Mouse (Mus musculus): Measurements from ENCODE around the gene Cutal.

Cutal gene

GRCm38 (mm10) chr2:34914823-34915082 is 40.6 kb downstream of the Cutal start:
- no peak for DNase-seq (ENCODE audit: low spot score)

- peak; percentile 10 for DNase-seq (ENCODE audit: low spot score)
Measured at GRCm38 (mm10) chr2:34915103-34915502, 40.9 kb downstream of the Cutal start.

GRCm38 (mm10) chr2:34920144-34920543 is 45.9 kb downstream of the Cutal start:
- DNase-seq (ENCODE audit: low spot score), result no peak

- DNase-seq (ENCODE audit: low spot score), result no peak
Measured at GRCm38 (mm10) chr2:34922729-34923128, 48.5 kb downstream of the Cutal start.

GRCm38 (mm10) chr2:34927320-34927719 is 53.1 kb downstream of the Cutal start:
- DNase-seq (ENCODE audit: low spot score), result no peak

- no peak for DNase-seq (ENCODE audit: low spot score)
Measured at GRCm38 (mm10) chr2:34937460-34937859, 63.3 kb downstream of the Cutal start.

- no peak for DNase-seq (ENCODE audit: low spot score)
Measured at GRCm38 (mm10) chr2:34938269-34939208, 64.3 kb downstream of the Cutal start.

- DNase-seq (ENCODE audit: low spot score), result no peak
Measured at GRCm38 (mm10) chr2:34940246-34940645, 66.0 kb downstream of the Cutal start.

GRCm38 (mm10) chr2:34941061-34941675 is 67.0 kb downstream of the Cutal start:
- DNase-seq (ENCODE audit: low spot score), result peak; percentile 39
